Mouse (Mus musculus) ovary, postnatal 36 days (tissue): Measurements from ENCODE around the gene Inpp5k.

Experiments
- DNase-seq: peaks from one replicate; pipeline ENCODE4 v3.0.0; 2022; ENCODE audit warnings: low spot score, mixed read lengths

The Inpp5k gene

DNA sequence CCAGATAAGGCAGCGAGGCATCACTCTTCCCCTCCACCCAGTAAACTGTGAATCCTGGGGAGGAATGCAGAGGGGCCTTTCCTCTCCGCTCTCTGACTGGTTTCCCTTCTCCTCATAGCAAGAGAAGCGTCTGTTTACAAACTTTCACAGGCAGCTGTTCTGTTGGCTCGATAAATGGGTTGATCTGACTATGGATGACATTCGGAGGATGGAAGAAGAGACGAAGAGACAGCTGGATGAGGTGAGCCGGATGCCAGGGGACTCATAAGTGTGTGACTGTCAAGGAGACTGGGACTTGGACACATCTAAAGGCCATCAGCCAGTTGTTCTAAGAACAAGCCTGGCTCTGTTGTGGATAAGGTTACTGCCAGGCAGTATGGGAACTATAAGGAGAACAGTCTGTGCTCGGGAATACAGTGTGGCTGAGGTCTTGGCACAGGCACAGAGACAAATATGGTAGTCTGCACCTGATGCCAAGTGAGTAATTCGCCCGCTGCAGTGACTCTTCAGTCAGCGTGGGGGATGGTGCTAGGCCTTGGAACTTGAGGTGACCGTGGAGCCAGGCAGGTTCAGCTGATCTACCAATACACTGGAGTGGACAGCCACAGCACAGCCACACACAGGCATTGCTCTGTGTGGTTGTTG is 10.5 kb upstream of the Inpp5k start:
- DNase-seq: no peak

DNA sequence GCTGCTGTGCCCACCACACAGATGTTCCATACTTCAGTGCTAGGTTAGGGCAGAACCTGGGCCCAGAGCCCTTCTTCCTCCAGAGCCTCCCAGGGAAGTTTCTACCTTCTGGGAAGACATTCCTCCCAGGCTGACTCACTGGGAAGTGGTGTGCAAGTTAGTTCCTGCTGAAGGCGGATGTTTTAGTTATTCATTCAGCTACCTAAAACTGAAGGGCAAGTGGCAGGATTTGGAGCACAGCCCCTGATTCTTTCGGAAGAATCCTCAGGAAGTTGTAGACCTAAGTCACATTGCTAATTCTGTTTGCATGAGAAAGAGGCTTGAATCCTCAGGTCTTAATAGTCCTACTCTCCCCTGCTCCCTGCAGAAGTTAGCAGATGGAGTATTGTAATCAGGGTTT is 9.4 kb upstream of the Inpp5k start:
- DNase-seq: no peak

DNA sequence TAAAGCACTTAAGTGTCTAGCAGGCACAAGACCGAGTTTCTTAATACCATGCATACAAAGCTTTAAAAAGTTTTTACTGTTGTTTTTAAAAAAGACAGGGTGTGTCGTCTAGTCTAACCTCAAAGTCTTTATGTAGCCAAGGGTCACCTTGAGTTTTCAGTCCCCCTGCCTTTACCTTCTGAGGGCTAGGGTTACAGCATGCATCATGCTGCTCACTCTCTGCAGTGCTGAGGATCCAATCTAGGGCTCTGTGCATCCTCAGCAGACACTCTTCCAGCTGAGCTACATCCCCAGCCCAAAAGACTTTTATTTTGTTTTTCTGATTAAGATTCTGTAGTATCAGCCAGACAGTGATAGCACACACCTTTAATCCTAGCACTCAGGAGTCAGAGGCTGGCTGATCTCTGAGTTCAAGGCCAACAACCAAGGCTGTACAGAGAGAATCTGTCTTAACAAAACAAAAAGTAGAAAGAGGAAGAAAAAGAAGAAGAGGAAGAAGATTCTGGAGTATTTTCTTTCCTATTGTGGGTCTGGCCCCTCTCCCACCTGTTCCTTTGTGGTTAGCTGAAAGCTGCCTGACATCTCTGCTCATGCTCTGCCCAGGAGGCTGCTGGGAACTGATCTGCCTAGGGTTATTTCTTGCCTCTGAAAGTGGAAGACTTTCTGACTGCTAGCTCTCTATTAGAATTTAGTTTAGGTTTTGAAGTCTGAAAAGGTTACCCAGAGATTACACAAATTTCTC is 8.0 kb upstream of the Inpp5k start:
- no peak for DNase-seq

DNA sequence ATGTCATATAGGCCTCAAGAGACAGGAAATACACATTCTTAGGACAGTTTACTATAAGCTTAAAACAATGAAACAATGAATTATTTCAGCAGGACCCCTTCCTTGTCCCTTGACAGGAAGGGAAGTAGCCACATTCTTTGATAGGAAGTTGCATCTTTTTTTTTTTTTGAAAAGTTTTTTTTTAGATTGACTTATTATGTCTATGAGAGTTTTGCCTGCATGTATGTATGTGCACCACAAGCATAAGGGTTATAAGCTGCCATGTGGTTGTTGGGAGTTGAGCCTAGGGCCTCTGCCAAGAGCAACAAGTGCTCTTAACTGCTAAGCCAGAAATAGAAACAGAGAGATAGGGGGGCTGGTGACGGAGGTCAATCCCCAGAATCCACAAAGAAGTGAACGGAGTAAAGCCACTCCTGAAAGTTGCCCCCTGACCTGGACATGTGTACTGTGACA is 6.7 kb upstream of the Inpp5k start:
- DNase-seq: no peak

DNA sequence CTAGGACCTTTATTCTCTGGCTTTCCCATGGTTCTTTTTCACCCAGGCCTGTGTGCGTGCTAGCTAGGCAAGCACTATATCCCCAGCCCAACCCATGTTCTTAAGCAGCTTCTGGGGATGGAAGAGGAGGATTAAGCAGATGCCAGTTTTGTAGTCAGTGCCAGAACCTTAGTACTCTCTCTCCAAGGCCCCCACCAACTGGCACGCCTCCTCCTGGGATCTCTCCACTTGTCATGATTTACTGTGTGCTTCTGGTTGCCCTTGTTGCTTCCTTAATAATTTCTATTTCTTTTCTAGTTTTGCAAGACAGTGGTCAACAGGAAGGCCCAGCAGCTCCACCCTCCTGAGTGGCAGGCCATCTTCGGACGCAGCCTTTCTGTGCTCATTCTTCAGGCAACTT is 5.0 kb upstream of the Inpp5k start:
- no peak for DNase-seq

DNA sequence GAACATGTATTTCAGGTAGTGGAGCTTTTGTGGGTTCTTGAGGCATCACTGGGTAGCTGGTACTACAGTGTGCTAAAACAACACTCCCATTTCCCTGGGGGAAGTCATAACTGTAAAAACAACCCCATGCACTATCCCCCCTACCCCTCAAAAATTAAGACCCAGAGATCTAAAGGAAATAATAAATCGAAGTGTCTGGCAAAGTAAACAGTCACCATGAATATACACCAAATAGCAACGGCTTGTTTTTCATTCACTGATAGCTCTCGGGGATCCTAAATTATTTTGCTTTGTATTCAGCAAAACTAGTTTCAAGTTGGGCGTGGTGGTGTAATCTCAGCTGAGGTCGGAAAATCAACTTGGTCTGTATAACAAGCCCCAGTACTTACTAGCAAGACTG is 690 bp upstream of the Inpp5k start:
- DNase-seq: no peak

DNA sequence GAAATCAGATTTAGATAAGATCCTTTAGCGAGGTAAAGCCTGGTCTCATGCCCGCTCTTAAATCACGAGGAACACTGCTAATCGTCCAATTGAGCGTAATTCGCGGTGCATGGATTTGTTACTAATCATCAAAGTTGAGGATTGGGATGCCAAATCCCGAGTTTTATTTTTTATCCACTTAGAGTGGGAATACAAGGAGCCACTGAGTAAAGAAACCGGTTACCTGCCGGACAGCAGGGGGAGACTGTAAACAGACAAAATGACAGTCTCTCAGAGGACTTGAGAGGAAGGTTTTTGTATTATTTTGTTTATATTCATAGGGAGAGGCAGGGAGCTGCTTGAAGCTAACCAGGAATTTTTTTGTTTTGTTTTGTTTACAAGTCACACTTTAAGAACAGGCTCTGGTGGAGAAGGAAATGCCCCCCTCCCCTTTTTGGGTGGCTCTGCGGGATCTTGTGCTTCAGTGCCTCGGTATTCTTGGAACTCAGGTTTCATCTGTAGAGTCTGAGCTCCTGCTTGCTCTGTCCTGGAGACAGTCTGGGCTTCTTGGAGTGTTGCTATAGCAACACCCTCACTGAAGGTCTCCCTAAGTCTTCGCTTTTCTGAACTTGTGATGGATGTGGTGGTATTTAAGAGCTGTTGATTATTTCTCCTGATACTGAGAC is 905 bp downstream of the Inpp5k start:
- no peak for DNase-seq

DNA sequence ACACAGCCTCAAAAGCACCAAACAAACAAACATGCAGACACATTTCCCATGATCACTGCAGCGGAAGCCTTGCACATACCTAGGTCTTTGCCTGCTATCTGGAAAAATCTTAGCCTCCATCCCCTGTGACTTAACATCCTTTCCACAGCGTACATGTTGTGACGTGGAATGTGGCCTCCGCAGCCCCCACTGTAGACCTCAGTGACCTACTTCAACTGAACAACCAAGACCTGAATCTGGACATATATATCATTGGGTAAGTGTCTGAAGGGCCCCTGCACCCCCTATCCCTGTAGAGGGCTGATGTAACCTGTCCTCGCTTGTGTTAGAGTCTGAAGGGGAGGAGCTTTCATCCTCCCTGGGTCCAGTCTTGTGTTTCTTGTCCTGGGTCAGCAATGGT is 2.1 kb downstream of the Inpp5k start:
- no peak for DNase-seq

DNA sequence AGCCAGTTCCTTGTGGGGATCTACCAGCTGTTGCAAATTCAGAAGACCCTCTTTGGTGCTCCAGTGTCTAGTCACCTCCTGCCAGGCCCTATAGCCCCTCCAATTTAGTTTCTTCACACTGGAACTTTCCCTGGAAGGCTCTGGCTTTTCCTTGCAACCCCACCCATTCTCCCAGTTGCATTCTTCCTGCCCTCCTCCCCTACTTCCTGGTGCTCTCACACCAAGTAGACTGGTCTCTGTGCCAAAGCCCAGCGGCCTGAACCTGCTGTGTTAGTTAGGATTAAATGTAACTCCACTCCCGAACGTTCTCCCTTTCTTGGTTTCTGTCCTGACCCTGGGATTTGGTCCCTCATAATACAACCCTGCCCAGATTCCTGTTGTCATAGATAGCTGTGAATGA is 4.0 kb downstream of the Inpp5k start:
- no peak for DNase-seq

DNA sequence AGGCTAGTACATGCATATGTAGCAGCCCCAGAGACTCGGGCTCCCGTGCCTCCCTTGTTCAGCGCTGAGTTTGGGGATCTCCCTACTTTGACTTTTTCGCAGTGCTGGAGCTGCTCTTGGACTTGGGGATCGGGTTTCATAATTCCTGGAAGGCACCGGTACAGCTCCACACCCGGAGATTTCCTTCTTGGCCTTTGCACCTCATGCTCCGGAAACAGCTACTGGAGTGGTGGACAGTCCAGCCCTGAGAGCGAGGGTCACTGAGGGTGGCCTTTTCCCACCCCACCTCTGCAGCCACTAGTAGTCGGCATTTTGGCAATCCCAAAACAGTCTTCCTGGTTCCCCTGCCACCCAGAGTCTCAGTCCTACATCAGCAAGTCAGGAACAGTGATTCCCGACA is 4.5 kb downstream of the Inpp5k start:
- DNase-seq: no peak

DNA sequence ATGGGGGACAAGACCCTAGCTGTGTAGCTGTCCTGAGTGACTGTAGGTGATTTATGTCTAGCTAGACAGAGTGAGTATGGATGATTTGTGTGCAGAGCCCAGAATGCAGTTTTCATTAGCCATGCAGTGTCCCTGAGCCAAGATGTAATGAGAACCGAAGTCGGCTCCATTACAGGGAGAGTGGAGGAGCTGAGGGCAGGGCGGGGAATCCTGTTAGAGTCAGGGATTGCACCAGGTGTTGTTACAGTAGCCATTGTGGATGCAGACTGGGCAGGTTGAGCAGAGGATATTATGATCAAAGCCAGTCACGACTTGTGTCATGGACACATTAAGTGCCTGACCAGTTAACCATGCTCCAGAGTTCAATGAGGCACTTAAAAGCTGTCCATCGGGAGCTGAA is 12.5 kb downstream of the Inpp5k start:
- DNase-seq: no peak

DNA sequence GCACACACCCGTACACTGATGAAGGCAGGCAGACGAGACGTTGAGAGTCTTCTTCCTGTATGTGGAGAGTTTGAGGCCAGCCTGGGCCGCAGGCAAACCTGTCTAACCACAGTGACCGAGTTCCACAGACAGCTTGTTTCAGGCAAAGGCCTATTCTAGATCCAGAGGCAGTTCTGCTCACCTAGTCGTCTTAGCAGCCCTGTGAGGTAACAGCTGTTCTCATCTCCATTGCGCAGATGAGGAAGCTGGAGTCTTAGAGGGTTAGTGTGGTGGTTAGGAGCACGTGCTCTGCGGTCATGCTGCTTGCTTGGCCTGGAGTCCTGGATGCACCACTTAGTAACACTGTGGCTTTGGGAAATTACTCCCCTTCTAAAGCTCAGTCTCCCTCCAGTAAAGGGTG is 13.9 kb downstream of the Inpp5k start:
- DNase-seq: no peak

DNA sequence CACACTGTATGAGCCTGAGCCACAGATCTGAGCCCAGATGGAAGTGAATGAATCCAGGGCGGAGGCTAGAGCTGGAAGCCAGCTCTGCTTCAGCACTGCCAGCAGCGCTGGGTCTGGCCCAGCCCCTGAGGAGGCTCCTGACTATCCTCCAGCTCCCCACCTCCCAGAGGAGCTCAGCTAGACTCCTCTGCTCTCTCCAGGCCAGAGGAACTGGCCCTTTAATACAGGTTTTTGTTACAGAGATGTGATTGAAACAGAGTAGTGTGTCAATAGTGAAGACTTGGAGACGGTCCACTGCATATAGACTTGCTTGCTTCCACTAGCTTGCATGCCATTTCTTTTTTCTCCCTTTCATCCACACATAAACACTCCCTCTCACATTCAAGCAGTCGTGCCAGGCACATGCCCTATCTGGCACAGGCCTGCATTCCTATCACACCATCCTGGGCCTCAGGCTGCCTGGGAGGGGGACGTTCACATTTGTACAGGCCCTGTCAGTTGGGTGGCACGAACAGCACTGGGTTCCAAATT is 17.0 kb downstream of the Inpp5k start:
- peak; percentile 40 for DNase-seq

DNA sequence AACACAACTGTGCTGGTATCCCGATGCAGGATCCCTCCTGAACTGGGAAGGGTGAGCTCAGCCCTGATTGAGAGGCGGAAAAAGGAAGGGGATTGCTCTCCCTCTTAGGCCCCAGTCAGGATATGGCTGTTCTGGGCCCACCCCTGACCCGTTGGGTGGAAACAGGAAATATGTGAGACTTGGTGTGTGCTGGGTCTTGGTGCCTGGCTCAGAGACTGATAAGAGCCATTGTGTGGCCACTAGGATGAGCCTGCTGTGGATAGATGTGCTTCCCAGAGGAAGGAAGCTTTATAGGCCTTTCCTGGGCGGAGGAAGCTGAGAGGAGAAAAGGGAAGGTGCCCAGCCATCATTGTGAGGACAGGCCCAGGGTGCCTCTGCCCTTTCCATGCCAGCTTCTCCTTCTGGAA is 18.4 kb downstream of the Inpp5k start:
- no peak for DNase-seq

DNA sequence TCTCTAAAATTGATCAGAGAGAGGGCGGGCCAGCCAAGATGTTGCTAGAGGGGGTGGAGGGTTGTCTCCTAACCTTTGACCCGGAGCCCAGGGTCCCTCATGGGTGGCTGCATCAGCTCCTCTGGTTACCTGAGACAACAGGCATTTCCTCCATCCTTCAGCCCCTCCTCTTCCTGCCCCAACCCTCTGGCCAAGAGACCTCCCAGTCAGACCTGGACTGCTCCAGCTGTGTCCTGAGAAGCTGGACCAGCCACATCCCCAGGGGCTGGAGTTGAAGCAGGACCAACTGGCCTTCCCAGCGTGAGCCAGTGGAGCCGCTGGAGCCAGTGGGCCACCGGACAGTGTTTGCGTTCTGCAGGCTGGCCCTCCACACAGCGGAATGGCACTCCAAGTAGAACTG is 19.5 kb downstream of the Inpp5k start, which contains the start of gene Myo1c:
Myo1c (plus strand) TSS at position 194 of the 400 bp plus-strand sequence.
- peak; percentile 33 for DNase-seq

DNA sequence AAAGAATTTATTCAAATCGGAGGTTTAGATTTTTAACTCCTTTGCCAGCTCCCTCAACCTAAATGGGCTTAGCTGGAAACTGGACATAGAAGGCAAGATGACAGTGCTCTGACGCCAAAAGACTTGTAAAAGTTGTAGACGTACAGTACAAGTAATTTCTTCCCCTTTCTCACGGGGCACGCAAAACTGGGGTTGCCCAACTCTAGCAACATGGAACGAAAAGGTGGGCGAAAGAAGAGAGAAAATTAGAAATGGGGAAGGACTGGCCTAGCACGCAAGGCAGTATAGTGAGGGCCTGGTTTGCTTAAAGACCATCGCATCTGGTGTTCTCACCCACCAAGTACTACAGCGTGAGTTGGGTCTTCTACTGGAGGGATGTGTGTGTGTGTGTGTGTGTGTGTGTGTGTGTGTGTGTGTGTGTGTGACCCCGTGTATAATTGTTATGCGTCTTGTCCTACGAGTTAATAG is 20.2 kb downstream of the Inpp5k start:
- no peak for DNase-seq

DNA sequence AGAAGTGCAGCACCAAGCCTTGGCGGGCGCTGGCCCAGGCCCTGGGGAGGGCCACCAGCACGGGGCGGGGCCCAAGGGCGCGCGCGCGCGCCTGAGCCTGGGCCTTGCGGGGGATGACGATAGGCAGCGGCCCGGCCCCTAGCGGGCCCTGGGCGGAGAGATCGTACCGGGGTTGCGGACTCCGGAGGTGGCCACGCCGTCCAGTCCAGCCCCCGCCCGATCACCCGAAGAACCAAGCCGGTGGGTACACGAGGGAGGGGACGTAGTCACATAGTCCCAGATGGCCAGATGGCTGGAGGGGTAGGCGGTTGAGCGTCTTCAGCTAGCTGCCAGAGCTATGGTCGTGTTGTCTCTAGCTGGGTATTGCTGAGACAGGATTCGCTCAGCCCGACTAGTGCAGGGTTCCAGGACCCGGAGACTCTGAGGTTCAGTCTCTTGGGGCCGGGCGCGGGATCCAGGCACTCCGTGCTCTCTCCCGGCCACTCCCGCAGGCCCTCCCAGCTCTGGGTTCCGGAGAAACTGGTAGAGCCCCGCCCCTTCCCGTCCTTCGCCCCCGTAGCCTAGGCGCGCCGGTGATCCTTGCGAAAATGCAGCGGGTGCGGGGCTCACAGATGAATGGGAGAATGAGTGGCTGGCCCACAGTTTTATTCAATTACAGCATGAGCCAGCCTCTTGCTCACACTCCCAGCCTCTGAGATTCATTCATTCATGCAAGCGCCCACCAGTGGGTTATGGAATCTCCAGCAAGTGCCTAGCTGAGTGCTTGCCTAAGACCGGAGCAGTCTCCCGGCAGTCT is 20.8 kb downstream of the Inpp5k start:
- DNase-seq: peak; percentile 87

DNA sequence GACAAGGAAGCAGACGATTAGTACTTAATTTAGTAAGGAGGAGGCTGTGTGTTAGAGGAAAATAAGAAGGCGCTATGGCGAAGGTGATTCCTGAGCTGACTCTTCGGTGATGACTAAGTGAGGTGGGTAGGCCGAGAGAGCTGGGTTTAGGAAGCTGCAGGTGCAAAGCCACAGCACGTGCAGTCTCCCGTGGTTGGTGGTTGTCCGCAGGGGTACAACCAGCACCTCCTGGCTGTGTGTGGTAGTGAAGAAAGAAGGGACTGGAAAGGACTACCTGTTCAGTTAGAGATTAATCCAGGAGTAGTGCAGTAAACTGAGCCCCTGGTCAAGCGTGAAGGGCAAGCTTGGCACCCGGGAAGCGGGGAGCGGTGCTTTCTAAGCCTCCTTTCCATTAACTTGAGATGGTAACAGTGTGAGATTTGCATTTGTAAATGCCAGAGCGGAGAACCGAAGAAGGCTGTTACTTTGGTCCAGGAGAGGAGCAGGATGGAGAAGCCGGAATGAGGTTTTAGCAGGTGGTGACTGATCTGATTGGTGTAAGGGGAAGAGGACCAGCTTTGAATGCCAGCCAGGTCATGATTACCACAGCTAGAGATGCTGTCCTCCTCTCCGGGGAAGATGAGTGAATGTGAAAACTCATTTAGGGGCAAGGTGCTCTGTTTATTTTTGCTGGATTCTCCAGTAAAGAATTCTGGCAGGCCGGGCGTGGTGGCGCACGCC is 21.6 kb downstream of the Inpp5k start:
- DNase-seq: no peak

DNA sequence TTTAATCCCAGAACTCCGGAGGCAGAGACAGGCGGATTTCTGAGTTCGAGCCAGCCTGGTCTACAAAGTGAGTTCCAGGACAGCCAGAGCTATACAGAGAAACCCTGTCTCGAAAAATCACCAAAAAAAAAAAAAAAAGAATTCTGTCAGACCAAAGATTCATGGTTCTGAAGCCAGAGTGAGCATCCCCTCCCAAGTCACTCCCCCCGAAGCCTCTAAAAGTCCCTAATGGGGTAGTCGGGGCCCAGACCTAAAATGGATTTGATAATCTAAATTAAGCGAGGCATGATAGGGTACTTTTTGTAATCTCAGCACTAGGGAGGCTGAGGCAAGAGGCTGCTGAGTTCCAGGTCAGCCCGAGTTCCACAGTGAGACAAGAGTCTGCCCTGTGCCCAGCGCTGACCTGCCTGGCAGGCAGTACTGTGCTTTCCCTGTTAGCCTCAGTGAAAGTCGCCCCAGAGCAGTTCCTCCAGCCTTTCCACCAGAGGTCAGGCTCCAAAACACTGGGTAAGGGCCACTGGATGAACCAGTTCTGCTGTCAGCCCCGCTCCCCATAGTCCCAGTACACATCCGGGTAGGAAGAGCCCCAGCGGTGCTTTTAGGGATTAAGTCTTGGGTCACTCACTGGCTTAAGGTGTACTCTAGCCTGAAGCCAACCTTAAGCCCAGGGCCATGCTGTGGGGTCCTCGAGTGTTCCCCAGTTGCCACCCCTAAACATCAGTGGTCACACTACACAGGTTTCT is 22.3 kb downstream of the Inpp5k start:
- no peak for DNase-seq

DNA sequence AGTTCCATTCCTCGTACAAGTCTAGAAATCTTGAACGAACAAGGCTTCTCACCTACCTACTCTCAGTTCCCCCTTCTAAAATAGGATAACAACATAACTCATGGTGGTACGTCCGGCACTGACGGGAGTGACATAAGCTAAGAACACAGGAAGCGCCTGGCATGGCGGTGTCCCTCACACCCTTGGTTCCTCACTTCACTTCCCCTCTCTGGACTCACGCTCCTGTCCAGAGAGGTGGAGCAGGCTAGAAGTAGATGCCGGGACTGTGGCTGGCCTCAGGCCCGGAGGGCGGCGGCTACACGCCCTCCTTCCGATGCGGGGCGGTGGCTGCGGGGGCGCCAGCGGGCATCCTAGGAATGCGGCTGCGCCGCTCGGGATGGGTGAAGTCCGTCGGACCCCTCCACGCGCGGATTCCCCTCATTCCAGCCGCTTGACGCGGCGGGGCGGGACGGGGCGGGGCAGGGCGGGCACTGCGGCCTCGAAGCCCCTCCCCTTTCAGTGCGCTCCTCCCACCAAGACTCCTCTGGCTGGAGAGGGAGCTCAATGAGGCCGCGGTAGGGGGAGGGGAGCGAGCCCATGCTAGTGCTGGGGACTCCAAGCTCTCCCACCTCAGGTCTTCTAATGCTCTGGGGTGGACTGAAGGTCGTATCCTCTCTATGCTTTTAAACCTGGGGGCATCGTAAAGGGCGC is 23.1 kb downstream of the Inpp5k start:
- DNase-seq: peak; percentile 82
